ENCODE assay signal across 8 mouse cellular contexts in the genomic region with DNA sequence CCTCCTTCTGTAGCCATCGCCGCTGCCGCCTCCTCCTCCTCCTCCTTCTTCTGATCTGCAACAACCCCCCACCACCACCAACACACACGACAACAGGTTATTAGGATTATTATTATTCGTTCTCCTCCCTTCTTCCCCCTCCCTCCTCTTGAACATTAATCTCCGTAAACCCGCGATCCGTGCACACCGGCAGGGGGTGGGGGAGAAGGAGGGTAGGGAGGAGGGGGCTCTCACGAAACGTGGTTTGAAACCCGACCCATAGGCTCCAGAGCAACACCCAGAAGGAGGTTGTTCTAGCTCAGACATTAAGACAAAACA. TPM values are rescaled to one million over a fixed set of nuclear protein-coding genes. Genes with fewer than 3 reads are reported as not detected.
DNase-seq lines count a peak whose midpoint lies in the region; ATAC-seq and TF ChIP-seq lines count a peak whose summit lies in the region.

No protein-coding gene starts in this region.

- no peak for TF ChIP-seq POLR2A in spleen, adult 2 months (IDR thresholded peaks at IDR 0.05; ENCODE audit: low read depth, low read length)

- H3K4me1 ChIP-seq in erythroblast, embryonic 14.5 days (ENCODE audit: control insufficient read depth): peaks cover 75% of the 10 kb centered on the region
- H3K4me1 ChIP-seq in spleen, adult 2 months (ENCODE audit: control insufficient read depth, insufficient read depth, insufficient read length): peaks cover 9% of the 10 kb centered on the region
- peaks cover 10% of the 10 kb centered on the region for H3K4me1 ChIP-seq in limb, embryonic 15.5 days
- peaks cover 10% of the 10 kb centered on the region; the same call in 1 of the 2 replicates for H3K4me1 ChIP-seq in stomach, embryonic 16.5 days (ENCODE audit: control insufficient read depth, insufficient read depth, low read length)

- ATAC-seq in erythroblast, adult 5-6 weeks (replicated peaks; ENCODE audit: low FRiP score, poor library complexity, severe bottlenecking): no peak
- ATAC-seq in limb, embryonic 15.5 days (ENCODE audit: insufficient number of reproducible peaks, low FRiP score, low TSS enrichment, low read depth): no peak
- no peak for ATAC-seq in stomach, embryonic 16.5 days (ENCODE audit: insufficient read depth, low FRiP score)

- peaks cover 24% of the 10 kb centered on the region for H3K36me3 ChIP-seq in erythroblast, embryonic 14.5 days (ENCODE audit: control insufficient read depth)
- H3K36me3 ChIP-seq in spleen, adult 2 months (ENCODE audit: control insufficient read depth, insufficient read depth, low read length): no peaks in the 10 kb centered on the region
- no peaks in the 10 kb centered on the region for H3K36me3 ChIP-seq in limb, embryonic 15.5 days
- H3K36me3 ChIP-seq in stomach, embryonic 16.5 days (ENCODE audit: control insufficient read depth, insufficient read depth, low read length): no peaks in the 10 kb centered on the region

- TF ChIP-seq CTCF in spleen, adult 2 months (IDR thresholded peaks at IDR 0.05; ENCODE audit: extremely low read depth, insufficient read depth, insufficient read length, insufficient replicate concordance): no peak

- peak overlapping the region; percentile 90 for H3K4me3 ChIP-seq in erythroblast, embryonic 14.5 days (replicated peaks)
- H3K4me3 ChIP-seq in spleen, adult 2 months (ENCODE audit: extremely low read depth, insufficient read depth, insufficient read length): peak overlapping the region; percentile 82
- H3K4me3 ChIP-seq in limb, embryonic 15.5 days: peak overlapping the region; percentile 72
- H3K4me3 ChIP-seq in stomach, embryonic 16.5 days (replicated peaks; ENCODE audit: low read length): peak overlapping the region; percentile 91

- WGBS in spleen, adult 2 months: 0% methylated on average over 13 of the region's 13 CpGs
- 0% methylated on average over 13 of the region's 13 CpGs for WGBS in limb, embryonic 15.5 days
- under 1% methylated on average over 12 of the region's 13 CpGs for WGBS in stomach, embryonic 16.5 days

- no peaks in the 10 kb centered on the region for H3K27me3 ChIP-seq in erythroblast, embryonic 14.5 days (ENCODE audit: control insufficient read depth)
- H3K27me3 ChIP-seq in spleen, adult 2 months (ENCODE audit: control insufficient read depth, insufficient read depth, low read length): no peaks in the 10 kb centered on the region
- H3K27me3 ChIP-seq in limb, embryonic 15.5 days: no peaks in the 10 kb centered on the region
- H3K27me3 ChIP-seq in stomach, embryonic 16.5 days (ENCODE audit: control insufficient read depth, insufficient read depth, low read length): no peaks in the 10 kb centered on the region

- no peaks in the 10 kb centered on the region for H3K9me3 ChIP-seq in erythroblast, embryonic 14.5 days (ENCODE audit: control insufficient read depth, low read length)
- no peaks in the 10 kb centered on the region for H3K9me3 ChIP-seq in limb, embryonic 15.5 days
- H3K9me3 ChIP-seq in stomach, embryonic 16.5 days (replicated peaks; ENCODE audit: control insufficient read depth, low read length): no peaks in the 10 kb centered on the region

- no peak for DNase-seq in spleen, adult 2 months (ENCODE audit: low read depth in 1 of 2, low spot score in 2 of 2)
- DNase-seq in spleen, postnatal 10 days (ENCODE audit: low spot score in 2 of 2): no peak
- no peak for DNase-seq in frontal cortex, postnatal 36 days (ENCODE audit: low spot score in 2 of 2)
- DNase-seq in right cerebral cortex, postnatal 36 days (ENCODE audit: low spot score in 2 of 2): no peak

- peak overlapping the region; percentile 56 for H3K4me2 ChIP-seq in limb, embryonic 15.5 days
- peak overlapping the region; percentile 66 for H3K4me2 ChIP-seq in stomach, embryonic 16.5 days (ENCODE audit: low read depth, low read length)

- peak overlapping the region; percentile 73 for H3K27ac ChIP-seq in spleen, adult 2 months (ENCODE audit: insufficient read depth, low read length)
- peak overlapping the region; percentile 96 for H3K27ac ChIP-seq in limb, embryonic 15.5 days
- H3K27ac ChIP-seq in stomach, embryonic 16.5 days (ENCODE audit: low read length): peak overlapping the region; percentile 97

- H3K9ac ChIP-seq in limb, embryonic 15.5 days: peak overlapping the region; percentile 56
- peak overlapping the region; percentile 82 for H3K9ac ChIP-seq in stomach, embryonic 16.5 days (ENCODE audit: low read length)

RNA-seq across cellular contexts. Expression of gene Sp4, which starts 0.5 kb away (rescaled TPM):
- 1.2 and 1.4 TPM in 2 replicates for polyA plus RNA-seq in erythroblast, embryonic 14.5 days (2012)
- 17.7 and 23.8 TPM in 2 replicates for total RNA-seq in erythroblast, adult 5-6 weeks (2015; ENCODE audit: low replicate concordance)
- total RNA-seq in erythroblast, adult 5-6 weeks (2017; ENCODE audit: low replicate concordance): 22.0 and 23.4 TPM in 2 replicates
- polyA plus RNA-seq in spleen, adult 2 months (2012; rRNA removed): 7.7 and 9.0 TPM in 2 replicates
- polyA plus RNA-seq in limb, embryonic 15.5 days (2015; fragmentation: Nextera tagmentation; extraction: Ambion mirVana): 5.3 and 5.5 TPM in 2 replicates
- polyA plus RNA-seq in stomach, embryonic 16.5 days (2015; fragmentation: Nextera tagmentation; extraction: Ambion mirVana): 5.0 and 5.6 TPM in 2 replicates
